ENCODE assay signal across 16 mouse cellular contexts in the genomic region with DNA sequence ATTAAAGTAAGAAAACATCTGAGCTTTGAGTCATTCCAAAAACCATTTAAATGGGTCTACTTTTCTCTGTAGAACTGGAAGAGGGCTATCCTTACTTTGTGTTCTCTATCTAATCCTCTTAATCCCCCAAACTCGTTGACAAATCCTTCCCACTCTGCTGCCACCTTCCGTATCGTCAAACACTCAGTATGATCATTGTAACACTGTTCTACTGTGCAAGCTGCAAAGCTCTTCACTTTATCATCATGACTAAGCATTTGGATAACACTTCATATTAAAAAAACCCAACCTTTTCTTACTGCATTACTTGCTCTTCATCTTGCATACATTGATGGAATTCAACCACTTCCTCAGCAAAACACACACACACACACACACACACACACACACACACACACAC.
"Had no signal": no experiment of that assay in that cellular context is flagged by ENCODE, and none has a peak within 500 bp of the region (broad histone marks: within the 10 kb centered on the region; RNA-seq: fewer than 3 reads in every experiment).

No protein-coding gene starts in this region.

- H3K27me3 ChIP-seq: neural tube, embryonic 13.5 days; neural tube, embryonic 15.5 days; stomach, embryonic 15.5 days had no signal

- DNase-seq: retina, postnatal 1 day; right cerebral cortex, adult 18-20 months; right cerebral cortex, postnatal 14 days; right cerebral cortex, postnatal 25 days; right cerebral cortex, postnatal 4 days; spleen, adult 18-20 months; thymus, adult 18-20 months; thymus, adult 2 months; thymus, postnatal 14 days; thymus, postnatal 25 days; thymus, postnatal 36 days; thymus, postnatal 4 days had no signal

- H3K9ac ChIP-seq: neural tube, embryonic 13.5 days; neural tube, embryonic 15.5 days; stomach, embryonic 15.5 days had no signal

- H3K36me3 ChIP-seq: neural tube, embryonic 13.5 days; neural tube, embryonic 15.5 days; stomach, embryonic 15.5 days had no signal

- H3K9me3 ChIP-seq: neural tube, embryonic 13.5 days; neural tube, embryonic 15.5 days; stomach, embryonic 15.5 days had no signal

- H3K4me2 ChIP-seq: neural tube, embryonic 13.5 days; neural tube, embryonic 15.5 days; stomach, embryonic 15.5 days had no signal

- H3K4me3 ChIP-seq: neural tube, embryonic 13.5 days; neural tube, embryonic 15.5 days; stomach, embryonic 15.5 days had no signal

- H3K27ac ChIP-seq: neural tube, embryonic 13.5 days; neural tube, embryonic 15.5 days; stomach, embryonic 15.5 days; stomach, postnatal 0 days had no signal

- H3K4me1 ChIP-seq: stomach, embryonic 15.5 days had no signal
